Mouse (Mus musculus) spleen, adult 2 months (tissue): Measurements from ENCODE around the gene Zmiz1. TPM values are rescaled to one million over a fixed set of nuclear protein-coding genes. Genes with fewer than 3 reads are reported as not detected.
A peak's percentile ranks its signal among the peaks of the same experiment; 100 is the strongest.

Experiments used
- DNase-seq, 2 experiments: peaks; one replicate each; pipeline versions ENCODE4 v3.0.0 to v3.0.0-alpha.2; 2012 to 2021; ENCODE audit warnings: low spot score in 2 of 2, low read depth in 1 of 2
- H3K27ac ChIP-seq: fragments of 200-500 bp; 2 replicates; pipeline ENCODE4 v1.5.1; 2012; ENCODE audit warnings: low read length, inconsistent platforms; ENCODE audit not compliant: insufficient read depth
- H3K27me3 ChIP-seq: fragments of 200-500 bp; 2 replicates; pipeline ENCODE4 v1.6.1; 2012; ENCODE audit warnings: mild to moderate bottlenecking, moderate library complexity, low read length, inconsistent platforms; ENCODE audit not compliant: control insufficient read depth, insufficient read depth
- H3K36me3 ChIP-seq: fragments of 200-500 bp; 2 replicates; pipeline ENCODE4 v1.6.1; 2012; ENCODE audit warnings: mild to moderate bottlenecking, low read length, inconsistent platforms; ENCODE audit not compliant: control insufficient read depth, insufficient read depth
- H3K4me1 ChIP-seq: fragments of 200-500 bp; 2 replicates; pipeline ENCODE4 v1.6.1; 2011; ENCODE audit warnings: inconsistent platforms; ENCODE audit not compliant: control insufficient read depth, insufficient read depth, insufficient read length
- H3K4me3 ChIP-seq: fragments of 200-500 bp; 2 replicates; pipeline ENCODE4 v1.5.1; 2011; ENCODE audit warnings: mild to moderate bottlenecking, inconsistent platforms; ENCODE audit not compliant: insufficient read depth, insufficient read length; ENCODE audit errors: extremely low read depth
- CTCF ChIP-seq: fragments of 200-500 bp; IDR thresholded peaks from 2 replicates; pipeline ENCODE4 v1.5.1; 2011; ENCODE audit warnings: mild to moderate bottlenecking, inconsistent platforms; ENCODE audit not compliant: insufficient read depth, insufficient read length, insufficient replicate concordance; ENCODE audit errors: extremely low read depth
- POLR2A ChIP-seq: fragments of 200-500 bp; IDR thresholded peaks from 2 replicates; pipeline ENCODE4 v1.6.1; 2011; ENCODE audit warnings: low read depth, low read length, inconsistent platforms
- WGBS: fragments of 180-500 bp; shearing (Covaris S2); methylation state at CpG from one replicate; pipeline ENCODE4 v1.1.7; 2018; 5-methylcytosine and 5-hydroxymethylcytosine counted together
- polyA plus RNA-seq: library from polyadenylated mRNA; depleted of rRNA; stranded (reverse); fragments of >200 nt; gene quantifications from 2 replicates; pipeline ENCODE4 v1.2.3, GENCODE M21; 2012; rRNA removed

The Zmiz1 gene
- polyA plus RNA-seq, 1 experiment: 48.5 TPM

GRCm38 (mm10) chr14:25713443-25713842 lies 254.5 kb downstream of the Zmiz1 start:
- TF ChIP-seq POLR2A: no peak
- TF ChIP-seq CTCF: peak; percentile 43; the same call in 1 of the 2 replicates
- Histone ChIP-seq H3K4me3 (no peak overlapping the region), H3K36me3 (0 out of 2 replicates have a peak, but pooled peaks cover 2% of the 10 kb centered on the region), H3K4me1 (peaks cover 5% of the 10 kb centered on the region; the same call in 1 of the 2 replicates), H3K27ac (no peak overlapping the region), H3K27me3 (no peaks in the 10 kb centered on the region)
- WGBS: 48% methylated on average over 4 of the region's 4 CpGs
- no peak for DNase-seq

Other genes starting within 250 kb of the Zmiz1 start
- 50.4 and 68.4 TPM in 2 replicates for gene Ppif, start 235.0 kb downstream of the Zmiz1 start, polyA plus RNA-seq